Mouse (Mus musculus) testis, adult 2 months (tissue): ENCODE results near the gene Eef2k.

Source experiments
- CTCF ChIP-seq: fragments of 200-500 bp; IDR thresholded peaks from 2 replicates; pipeline ENCODE4 v1.5.1; 2012; ENCODE audit warnings: low read depth, mild to moderate bottlenecking, inconsistent platforms, low read length, moderate library complexity; ENCODE audit not compliant: control insufficient read depth, insufficient read depth, insufficient replicate concordance
- POLR2A ChIP-seq: fragments of 200-500 bp; IDR thresholded peaks from 2 replicates; pipeline ENCODE4 v1.6.1; 2012; ENCODE audit warnings: low read depth, mild to moderate bottlenecking, inconsistent platforms, low read length, moderate library complexity; ENCODE audit not compliant: control insufficient read depth

- TF ChIP-seq CTCF (peak; percentile 90), POLR2A (peak; percentile 55)
These were observed 75.2 kb downstream of the Eef2k start, which contains the start of gene Polr3e for GRCm38 (mm10) chr7:120917592-120918461.
